Mouse (Mus musculus): Measurements from ENCODE around the gene Eef1e1.

GRCm38 (mm10) chr13:38614298-38614697 is 44.6 kb downstream of the Eef1e1 start:
- no peak for TF ChIP-seq CTCF (IDR thresholded peaks at IDR 0.05; ENCODE audit: borderline replicate concordance, control insufficient read depth, extremely low read depth, insufficient read depth, low read length, poor library complexity)
- TF ChIP-seq POLR2A (IDR thresholded peaks at IDR 0.05; ENCODE audit: control insufficient read depth, extremely low read depth, insufficient read depth, low read length, poor library complexity), result no peak
